Mouse (Mus musculus) small intestine, adult 2 months (tissue): ENCODE measurements around the gene Nrros. TPM values are rescaled to one million over a fixed set of nuclear protein-coding genes. Genes with fewer than 3 reads are reported as not detected.

Experiments
- H3K27ac ChIP-seq: fragments of 200-500 bp; 2 replicates; pipeline ENCODE4 v1.5.1; 2012; ENCODE audit warnings: low read depth, low read length, control low read depth, inconsistent platforms; ENCODE audit not compliant: insufficient read depth
- H3K27me3 ChIP-seq: fragments of 200-500 bp; 2 replicates; pipeline ENCODE4 v1.6.1; 2012; ENCODE audit warnings: mild to moderate bottlenecking, moderate library complexity, low read length, inconsistent platforms; ENCODE audit not compliant: control insufficient read depth, insufficient read depth
- H3K36me3 ChIP-seq: fragments of 200-500 bp; 2 replicates; pipeline ENCODE4 v1.6.1; 2012; ENCODE audit warnings: mild to moderate bottlenecking, low read length, control low read depth, inconsistent platforms; ENCODE audit not compliant: control insufficient read depth, insufficient read depth
- H3K4me1 ChIP-seq: fragments of 200-500 bp; 2 replicates; pipeline ENCODE4 v1.6.1; 2012; ENCODE audit warnings: low read length, inconsistent platforms, mixed read lengths; ENCODE audit not compliant: control insufficient read depth, insufficient read depth, insufficient read length
- H3K4me3 ChIP-seq: fragments of 200-500 bp; 2 replicates; pipeline ENCODE4 v1.5.1; 2012; ENCODE audit warnings: low read depth, mild to moderate bottlenecking, control low read depth, inconsistent platforms, low read length, moderate library complexity
- CTCF ChIP-seq: fragments of 200-500 bp; IDR thresholded peaks from 2 replicates; pipeline ENCODE4 v1.5.1; 2012; ENCODE audit warnings: low read depth, mild to moderate bottlenecking, control low read depth, inconsistent platforms, low read length, moderate library complexity, mixed read lengths; ENCODE audit not compliant: insufficient replicate concordance, insufficient read length; ENCODE audit errors: extremely low read depth
- POLR2A ChIP-seq: fragments of 200-500 bp; IDR thresholded peaks from 2 replicates; pipeline ENCODE4 v1.6.1; 2012; ENCODE audit warnings: low read depth, mild to moderate bottlenecking, control low read depth, inconsistent platforms, low read length, moderate library complexity
- WGBS: fragments of 180-500 bp; shearing (Covaris S2); methylation state at CpG from one replicate; pipeline ENCODE4 v1.1.7; 2018; 5-methylcytosine and 5-hydroxymethylcytosine counted together
- polyA plus RNA-seq: library from polyadenylated mRNA; depleted of rRNA; stranded (reverse); fragments of >200 nt; gene quantifications from 2 replicates; pipeline ENCODE4 v1.2.3, GENCODE M21; 2012

The Nrros gene
- polyA plus RNA-seq, 1 experiment: 6.7 TPM

GRCm38 (mm10) chr16:32114406-32114805 is 51.0 kb downstream of the Nrros start:
- TF ChIP-seq CTCF (no peak), POLR2A (no peak)
- no peaks in the 10 kb centered on the region for H3K36me3 ChIP-seq
- H3K27ac ChIP-seq: no peak overlapping the region
- 90% methylated on average over 10 of the region's 10 CpGs for WGBS
- no peak overlapping the region for H3K4me3 ChIP-seq
- no peaks in the 10 kb centered on the region for H3K27me3 ChIP-seq
- H3K4me1 ChIP-seq: peaks cover 2% of the 10 kb centered on the region; the same call in 1 of the 2 replicates

- Histone ChIP-seq H3K27me3 (no peaks in the 10 kb centered on the region), H3K36me3 (no peaks in the 10 kb centered on the region), H3K27ac (peak overlapping the region; percentile 66), H3K4me3 (peak overlapping the region; percentile 25), H3K4me1 (peaks cover 2% of the 10 kb centered on the region; the same call in 1 of the 2 replicates)
- 48% methylated on average over 23 of the region's 23 CpGs for WGBS
- TF ChIP-seq CTCF: no peak
- TF ChIP-seq POLR2A: no peak
Measured at GRCm38 (mm10) chr16:32113541-32114218, 51.7 kb downstream of the Nrros start.

DNA sequence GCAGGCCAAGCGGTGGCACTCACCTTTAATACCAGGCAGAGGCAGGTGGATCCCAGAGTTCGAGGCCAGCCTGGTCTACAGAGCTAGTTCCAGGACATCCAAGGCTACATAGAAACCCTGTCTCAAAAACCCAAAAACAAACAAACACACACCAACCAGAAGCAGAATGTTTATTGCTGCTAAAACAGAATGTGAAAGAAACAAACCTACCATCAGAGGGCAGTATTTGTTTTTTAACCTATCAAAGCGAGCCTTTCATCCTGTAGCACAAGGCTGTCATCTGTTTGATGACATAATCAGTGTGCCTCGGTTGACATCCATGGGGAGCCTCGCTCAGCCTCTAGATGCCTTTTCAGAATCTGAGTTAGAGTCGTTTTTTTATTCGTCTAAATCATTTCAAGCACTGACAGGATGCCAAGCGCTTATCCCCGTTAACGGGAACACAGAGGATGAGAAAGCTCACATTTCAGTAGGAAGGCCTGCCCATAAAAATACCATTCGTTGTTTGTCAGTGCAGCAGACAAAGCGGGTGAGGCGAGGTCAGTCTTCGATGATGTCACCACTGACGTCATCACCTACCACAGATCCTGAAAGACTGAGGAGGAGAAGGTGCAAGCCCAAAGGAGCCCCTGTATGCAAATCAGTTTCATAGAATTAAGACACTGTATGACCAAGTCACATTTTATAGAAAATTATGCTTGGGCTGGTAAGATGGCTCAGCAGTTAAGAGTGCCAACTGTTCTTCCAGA is 54.3 kb downstream of the Nrros start:
- H3K4me3 ChIP-seq: no peak overlapping the region
- TF ChIP-seq CTCF: peak; percentile 9; the same call in 1 of the 2 replicates
- TF ChIP-seq POLR2A: no peak

DNA sequence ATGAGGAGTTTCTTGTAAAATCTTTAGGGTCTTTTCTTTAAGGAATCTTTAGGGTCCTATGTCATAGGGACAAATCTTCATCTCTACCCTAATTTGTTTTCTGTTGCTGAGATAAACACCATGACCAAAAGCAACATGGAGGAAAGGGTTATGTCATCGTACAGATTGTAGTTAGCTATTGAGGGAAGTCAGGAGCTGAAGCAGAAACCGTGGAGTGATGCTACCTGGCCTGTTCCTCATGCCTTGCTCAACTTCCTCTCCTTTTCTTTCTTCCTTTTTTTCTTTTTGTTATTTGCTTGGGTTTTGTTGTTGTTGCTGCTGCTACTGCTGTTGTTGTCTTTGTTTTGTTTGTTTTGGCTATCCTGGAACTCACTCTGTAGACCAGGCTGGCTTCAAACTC is 56.8 kb downstream of the Nrros start:
- 86% methylated on average over 2 of the region's 2 CpGs for WGBS

More for the DNA sequence above, 54.3 kb downstream of the Nrros start:
- Histone ChIP-seq H3K27me3 (no peaks in the 10 kb centered on the region), H3K27ac (no peak overlapping the region), H3K36me3 (peaks cover 4% of the 10 kb centered on the region; the same call in 1 of the 2 replicates), H3K4me1 (peaks cover 2% of the 10 kb centered on the region; the same call in 1 of the 2 replicates)
- 75% methylated on average over 15 of the region's 15 CpGs for WGBS

DNA sequence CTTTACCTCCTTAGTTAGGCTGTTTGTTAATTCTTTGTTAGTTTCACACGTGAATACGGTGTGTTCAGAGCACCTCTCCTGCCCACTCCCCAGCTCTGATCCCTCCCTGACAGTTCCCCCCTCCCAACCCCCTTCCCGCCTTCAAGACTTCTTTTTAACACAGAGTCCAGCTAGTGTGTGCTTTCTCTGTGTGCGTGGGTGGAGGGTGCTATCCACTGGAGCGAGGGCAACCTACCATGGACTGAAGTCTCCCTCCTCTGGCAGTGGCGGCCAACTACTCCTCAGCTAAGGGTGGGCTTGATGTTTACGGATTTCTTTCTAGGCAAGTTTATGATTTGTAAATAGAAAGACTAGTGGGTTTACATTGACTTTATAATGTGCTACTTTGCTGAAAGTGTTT is 57.2 kb downstream of the Nrros start:
- Histone ChIP-seq H3K4me1 (no peaks in the 10 kb centered on the region), H3K27ac (no peak overlapping the region), H3K36me3 (peaks cover 12% of the 10 kb centered on the region), H3K4me3 (no peak overlapping the region), H3K27me3 (no peaks in the 10 kb centered on the region)
- 78% methylated on average over 7 of the region's 7 CpGs for WGBS
- TF ChIP-seq CTCF (no peak), POLR2A (no peak)

More for the DNA sequence above, 56.8 kb downstream of the Nrros start:
- H3K27ac ChIP-seq: no peak overlapping the region
- no peak overlapping the region for H3K4me3 ChIP-seq
- TF ChIP-seq POLR2A: no peak
- no peak for TF ChIP-seq CTCF
- H3K4me1 ChIP-seq: no peaks in the 10 kb centered on the region
- no peaks in the 10 kb centered on the region for H3K27me3 ChIP-seq
- H3K36me3 ChIP-seq: peaks cover 10% of the 10 kb centered on the region

- Histone ChIP-seq H3K27me3 (no peaks in the 10 kb centered on the region), H3K4me3 (no peak overlapping the region), H3K27ac (no peak overlapping the region), H3K36me3 (peaks cover 12% of the 10 kb centered on the region), H3K4me1 (no peaks in the 10 kb centered on the region)
- 83% methylated on average over 12 of the region's 12 CpGs for WGBS
- no peak for TF ChIP-seq POLR2A
- TF ChIP-seq CTCF: no peak
Measured at GRCm38 (mm10) chr16:32107342-32108045, 57.9 kb downstream of the Nrros start.

GRCm38 (mm10) chr16:32105698-32106097 is 59.7 kb downstream of the Nrros start:
- no peaks in the 10 kb centered on the region for H3K4me1 ChIP-seq
- no peaks in the 10 kb centered on the region for H3K27me3 ChIP-seq
- peaks cover 12% of the 10 kb centered on the region for H3K36me3 ChIP-seq
- no peak overlapping the region for H3K4me3 ChIP-seq
- TF ChIP-seq CTCF (peak; percentile 35; the same call in 1 of the 2 replicates), POLR2A (no peak)
- H3K27ac ChIP-seq: no peak overlapping the region
- WGBS: 93% methylated on average over 1 of the region's 1 CpGs
